Mouse (Mus musculus) myocyte (in vitro differentiated cells): Measurements from ENCODE around the gene Rpl3. TPM values are rescaled to one million over a fixed set of nuclear protein-coding genes. Genes with fewer than 3 reads are reported as not detected.

Source experiments
- H3K27me3 ChIP-seq: one replicate; pipeline ENCODE4 v1.6.1; 2011; ENCODE audit not compliant: control insufficient read depth, insufficient read depth, insufficient read length
- H3K36me3 ChIP-seq: one replicate; pipeline ENCODE4 v1.6.1; 2011; ENCODE audit not compliant: control insufficient read depth, insufficient read depth
- H3K4me2 ChIP-seq: one replicate; pipeline ENCODE4 v1.6.1; 2011; ENCODE audit warnings: low read depth, control low read depth
- H3K4me3 ChIP-seq: one replicate; pipeline ENCODE4 v1.5.1; 2011; ENCODE audit warnings: mild to moderate bottlenecking, control low read depth, moderate library complexity
- H3K79me2 ChIP-seq: one replicate; pipeline ENCODE4 v1.6.1; 2011; ENCODE audit not compliant: control insufficient read depth, insufficient read depth
- H3ac ChIP-seq: one replicate; pipeline ENCODE4 v1.6.1; 2011; ENCODE audit not compliant: control insufficient read depth, insufficient read length
- CEBPB ChIP-seq: IDR thresholded peaks from 2 replicates; pipeline ENCODE4 v1.6.1; 2011; ENCODE audit warnings: mild to moderate bottlenecking, moderate library complexity; ENCODE audit not compliant: poor library complexity, insufficient read depth, severe bottlenecking
- MAX ChIP-seq: IDR thresholded peaks from one replicate; pipeline ENCODE4 v1.6.1; 2011; ENCODE audit warnings: low read depth, mild to moderate bottlenecking, control low read depth
- MYOD1 ChIP-seq, 3 experiments: IDR thresholded peaks; one replicate each; pipeline ENCODE4 v1.6.1; 2011; ENCODE audit warnings: control low read depth in 2 of 3, low read depth in 2 of 3, mild to moderate bottlenecking in 2 of 3, moderate library complexity in 1 of 3; ENCODE audit not compliant: insufficient read length in 2 of 3, control insufficient read depth in 1 of 3
- MYOG ChIP-seq, 3 experiments: IDR thresholded peaks; one replicate each; pipeline ENCODE4 v1.6.1; 2011; ENCODE audit warnings: control low read depth in 2 of 3, low read depth in 2 of 3, mild to moderate bottlenecking in 2 of 3; ENCODE audit not compliant: insufficient read length in 2 of 3, control insufficient read depth in 1 of 3, insufficient read depth in 1 of 3
- POLR2A ChIP-seq: IDR thresholded peaks from one replicate; pipeline ENCODE4 v1.6.1; 2011; ENCODE audit warnings: low read depth, mild to moderate bottlenecking, control low read depth, moderate library complexity; ENCODE audit not compliant: insufficient read length
- POLR2AphosphoS2 ChIP-seq: IDR thresholded peaks from one replicate; pipeline ENCODE4 v1.6.1; 2011; ENCODE audit warnings: low read depth, control low read depth; ENCODE audit not compliant: insufficient read length
- REST ChIP-seq: IDR thresholded peaks from one replicate; pipeline ENCODE4 v1.6.1; 2011; ENCODE audit warnings: mild to moderate bottlenecking, control low read depth, moderate library complexity; ENCODE audit not compliant: insufficient read depth, insufficient read length
- SRF ChIP-seq: IDR thresholded peaks from one replicate; pipeline ENCODE4 v1.6.1; 2011; ENCODE audit warnings: low read depth; ENCODE audit not compliant: control insufficient read depth, insufficient read length
- TCF12 ChIP-seq: IDR thresholded peaks from one replicate; pipeline ENCODE4 v1.6.1; 2011; ENCODE audit warnings: mild to moderate bottlenecking, control low read depth; ENCODE audit not compliant: poor library complexity, insufficient read depth, severe bottlenecking
- TCF3 ChIP-seq: IDR thresholded peaks from one replicate; pipeline ENCODE4 v1.6.1; 2011; ENCODE audit warnings: low read depth, control low read depth; ENCODE audit not compliant: insufficient read length
- USF1 ChIP-seq: IDR thresholded peaks from one replicate; pipeline ENCODE4 v1.6.1; 2011; ENCODE audit warnings: low read depth, mild to moderate bottlenecking, control low read depth, moderate library complexity
- polyA plus RNA-seq: library from polyadenylated mRNA; unstranded; fragments of >200 nt; fragmentation: generic; extraction: Trizol; gene quantifications from one replicate; pipeline ENCODE4 v1.2.1, GENCODE M21; 2012; ENCODE audit warnings: missing spikeins

Rpl3 gene
- polyA plus RNA-seq, 1 experiment = 1,089 TPM

DNA sequence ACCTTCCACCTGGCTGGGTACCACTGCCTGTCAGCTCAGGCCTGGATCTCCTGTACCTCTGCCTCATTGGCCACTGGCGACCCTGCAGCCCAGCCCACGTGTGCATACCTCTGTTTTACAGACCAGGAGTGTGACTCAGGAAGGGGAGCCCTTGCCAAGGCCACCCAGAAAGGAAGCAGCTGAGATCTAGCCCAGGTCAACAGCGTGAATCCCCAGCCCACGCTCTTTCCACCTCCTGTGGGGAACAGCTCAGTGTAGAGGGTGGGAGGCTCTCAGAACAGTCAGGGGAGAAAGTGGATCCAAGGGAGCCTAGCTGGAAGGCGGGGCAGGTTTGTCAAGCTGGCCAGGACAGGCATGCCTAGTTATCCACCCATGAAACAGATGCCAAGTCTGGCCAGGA is 28.8 kb downstream of the Rpl3 start:
- Histone ChIP-seq H3K27me3 (no peaks in the 10 kb centered on the region), H3ac (no peak overlapping the region), H3K4me2 (no peak overlapping the region), H3K79me2 (no peaks in the 10 kb centered on the region), H3K36me3 (no peaks in the 10 kb centered on the region), H3K4me3 (no peak overlapping the region)
- TF ChIP-seq MAX (no peak), MYOG (IDR thresholded peaks at IDR 0.05; ENCODE audit: control insufficient read depth in 1 of 3, insufficient read depth in 1 of 3, insufficient read length in 2 of 3, low read depth in 2 of 3) (peak in 1 of 3 experiments; percentile 56), MYOD1 (IDR thresholded peaks at IDR 0.05; ENCODE audit: control insufficient read depth in 1 of 3, insufficient read length in 2 of 3, low read depth in 2 of 3) (peak in 1 of 3 experiments; percentile 77)

DNA sequence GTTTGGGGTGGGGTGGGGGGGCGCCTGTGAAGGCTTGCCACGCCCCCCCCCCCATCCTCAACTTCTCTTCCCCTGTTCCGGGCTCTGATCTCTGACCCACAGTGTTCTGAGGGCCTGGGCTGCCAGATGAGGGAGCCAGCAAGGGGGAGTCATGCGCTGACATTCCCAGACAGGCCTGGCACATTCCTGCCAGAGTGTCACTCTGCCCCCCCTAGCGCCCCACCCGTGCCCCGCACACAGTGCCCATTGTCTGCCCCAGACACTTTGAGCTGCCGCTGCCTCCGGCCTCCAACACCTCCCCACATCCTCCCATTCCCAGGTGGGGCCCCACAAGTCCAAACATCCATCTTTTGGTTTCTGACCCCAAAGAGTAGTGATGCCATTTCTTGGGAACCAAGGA is 29.3 kb downstream of the Rpl3 start:
- Histone ChIP-seq H3K27me3 (no peaks in the 10 kb centered on the region), H3K4me2 (no peak overlapping the region), H3K79me2 (no peaks in the 10 kb centered on the region), H3K4me3 (no peak overlapping the region), H3K36me3 (no peaks in the 10 kb centered on the region), H3ac (no peak overlapping the region)
- TF ChIP-seq MYOD1 (IDR thresholded peaks at IDR 0.05; ENCODE audit: control insufficient read depth in 1 of 3, insufficient read length in 2 of 3, low read depth in 2 of 3) = peak in 1 of 3 experiments; percentile 65
- TF ChIP-seq USF1 = peak; percentile 21
- TF ChIP-seq CEBPB = no peak
- TF ChIP-seq MAX = no peak
- no peak for TF ChIP-seq POLR2A
- no peak for TF ChIP-seq POLR2AphosphoS2
- no peak for TF ChIP-seq REST
- no peak for TF ChIP-seq TCF12
- no peak for TF ChIP-seq TCF3

DNA sequence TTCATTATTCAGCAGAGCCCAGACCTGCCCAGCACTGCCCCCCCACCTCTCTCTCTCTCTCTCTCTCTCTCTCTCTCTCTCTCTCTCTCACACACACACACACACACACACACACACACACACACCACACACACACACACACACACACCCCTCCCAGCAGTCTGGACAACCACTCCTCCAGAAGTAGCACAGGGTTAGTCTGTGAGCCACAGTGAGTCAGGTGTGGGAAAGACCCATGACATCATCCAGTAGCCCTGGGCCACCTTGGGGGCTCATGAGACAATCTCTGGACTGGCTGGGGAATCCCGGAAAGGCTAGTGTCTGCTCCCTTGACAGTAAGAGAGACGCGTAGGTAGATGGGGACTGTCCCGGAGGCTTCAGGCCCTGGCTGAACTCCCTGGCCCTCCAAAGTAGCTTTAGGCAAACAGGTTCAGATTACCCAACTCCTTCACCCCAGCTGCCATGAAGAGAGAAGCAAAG is 30.6 kb downstream of the Rpl3 start:
- no peak overlapping the region for H3ac ChIP-seq
- no peaks in the 10 kb centered on the region for H3K27me3 ChIP-seq
- H3K4me2 ChIP-seq = no peak overlapping the region
- TF ChIP-seq USF1 (no peak), MYOD1 (IDR thresholded peaks at IDR 0.05; ENCODE audit: control insufficient read depth in 1 of 3, insufficient read length in 2 of 3, low read depth in 2 of 3) (peak in 1 of 3 experiments; percentile 43)
- no peak overlapping the region for H3K4me3 ChIP-seq
- H3K36me3 ChIP-seq = no peaks in the 10 kb centered on the region
- H3K79me2 ChIP-seq = no peaks in the 10 kb centered on the region

DNA sequence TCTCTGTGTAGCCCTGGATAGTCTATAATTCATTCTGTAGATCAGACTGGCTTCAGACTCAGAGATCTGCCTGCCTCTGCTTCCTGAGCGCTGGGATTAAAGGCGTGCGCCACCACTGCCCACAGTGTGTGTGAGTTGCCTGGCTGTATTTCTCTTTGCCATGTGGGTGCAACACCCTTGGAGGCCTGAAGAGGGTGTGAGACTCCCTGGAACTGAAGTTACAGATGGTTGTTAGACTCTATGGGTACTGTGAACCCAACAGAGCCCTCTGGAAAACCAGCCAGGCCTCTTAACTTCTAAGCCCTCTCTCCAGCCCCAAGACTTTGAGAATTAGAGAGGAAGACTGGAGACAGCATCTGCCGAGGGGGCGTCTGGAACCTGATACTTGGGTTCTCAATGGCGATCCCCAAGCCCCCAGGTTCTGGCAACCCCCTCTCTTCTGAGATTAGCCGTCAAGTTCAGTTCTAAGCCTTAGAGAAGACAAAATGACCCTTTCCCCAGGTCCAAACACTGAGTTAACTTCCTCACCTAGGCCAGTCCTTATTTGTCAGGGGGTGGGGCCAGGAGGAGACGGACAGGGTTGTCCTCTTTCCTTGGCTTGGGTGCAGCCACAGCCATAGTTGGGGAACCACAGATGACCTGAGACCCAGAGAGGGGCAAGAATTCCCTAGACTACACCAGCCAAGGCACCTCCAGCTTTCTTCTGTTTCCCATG is 31.2 kb downstream of the Rpl3 start:
- no peaks in the 10 kb centered on the region for H3K79me2 ChIP-seq
- H3ac ChIP-seq = no peak overlapping the region
- TF ChIP-seq POLR2AphosphoS2 (no peak), MYOG (IDR thresholded peaks at IDR 0.05; ENCODE audit: control insufficient read depth in 1 of 3, insufficient read depth in 1 of 3, insufficient read length in 2 of 3, low read depth in 2 of 3) (no peak), SRF (no peak), POLR2A (no peak), USF1 (no peak), TCF12 (no peak), MAX (no peak)
- H3K4me2 ChIP-seq = no peak overlapping the region
- no peaks in the 10 kb centered on the region for H3K36me3 ChIP-seq
- no peaks in the 10 kb centered on the region for H3K27me3 ChIP-seq
- no peak overlapping the region for H3K4me3 ChIP-seq

DNA sequence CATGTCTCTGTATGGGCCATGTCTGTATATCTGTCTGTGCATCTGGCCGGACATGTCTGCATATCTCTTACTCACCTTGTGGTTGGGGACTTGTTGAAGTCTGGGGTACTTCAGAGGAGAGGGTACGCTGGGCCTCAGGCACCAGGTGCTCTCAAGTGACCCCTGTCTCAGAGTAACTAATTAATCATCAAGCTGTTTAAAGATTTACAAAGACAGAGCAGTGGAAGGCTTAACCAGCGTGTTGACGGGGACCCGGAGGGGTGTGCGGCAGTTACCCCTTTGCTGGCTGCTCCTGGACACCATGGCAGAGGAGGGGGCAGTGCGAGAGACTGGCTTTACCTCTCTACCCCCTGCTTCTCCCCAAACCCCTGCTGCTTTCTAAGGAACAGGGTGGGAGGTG is 32.1 kb downstream of the Rpl3 start:
- Histone ChIP-seq H3K27me3 (no peaks in the 10 kb centered on the region), H3ac (no peak overlapping the region), H3K36me3 (no peaks in the 10 kb centered on the region), H3K4me2 (no peak overlapping the region), H3K4me3 (no peak overlapping the region), H3K79me2 (no peaks in the 10 kb centered on the region)
- no peak for TF ChIP-seq SRF
- no peak for TF ChIP-seq CEBPB
- TF ChIP-seq POLR2A = no peak
- no peak for TF ChIP-seq MYOG (IDR thresholded peaks at IDR 0.05; ENCODE audit: control insufficient read depth in 1 of 3, insufficient read depth in 1 of 3, insufficient read length in 2 of 3, low read depth in 2 of 3)
- no peak for TF ChIP-seq TCF3
